ENCODE assay signal across 15 mouse cellular contexts in the genomic region with DNA sequence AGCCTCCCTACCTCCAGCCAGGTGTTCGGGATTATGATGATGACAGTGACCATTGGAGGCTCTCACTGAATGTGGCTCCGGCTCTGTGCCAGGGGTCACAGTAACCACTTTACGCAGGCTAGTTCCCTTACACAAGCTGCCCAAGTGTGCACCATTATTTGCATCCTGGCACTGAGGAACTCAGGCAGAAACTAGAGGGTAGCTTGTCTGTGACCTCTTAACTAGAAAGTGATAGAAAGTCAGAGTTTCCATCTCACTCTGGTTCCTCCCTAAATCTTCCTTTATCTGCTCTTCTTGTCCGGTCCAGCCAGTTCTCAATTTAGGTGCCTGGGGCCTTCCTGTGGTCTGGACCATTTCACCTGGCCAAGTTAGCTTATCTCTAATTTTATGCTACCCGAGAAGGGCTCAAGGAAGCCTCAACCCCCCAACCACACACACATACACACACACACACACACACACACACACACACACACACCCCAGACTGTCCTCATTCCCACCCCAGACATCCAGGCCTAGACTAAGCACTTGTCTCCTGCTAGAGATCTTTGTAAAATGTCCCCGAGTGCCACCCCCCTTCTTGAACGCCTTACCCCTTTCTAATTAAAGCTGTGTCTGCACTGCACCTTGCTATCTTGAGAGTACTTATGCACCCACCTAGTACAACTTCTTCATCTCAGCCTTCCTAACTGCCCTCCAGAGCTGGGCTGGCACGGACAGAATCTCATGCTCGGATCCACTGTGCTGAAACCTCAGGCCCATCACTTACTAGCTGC. TPM values are rescaled to one million over a fixed set of nuclear protein-coding genes. Genes with fewer than 3 reads are reported as not detected.
DNase-seq lines count a peak whose midpoint lies in the region; ATAC-seq and TF ChIP-seq lines count a peak whose summit lies in the region.
"Had no signal": no experiment of that assay in that cellular context is flagged by ENCODE, and none has a peak within 500 bp of the region (broad histone marks: within the 10 kb centered on the region; RNA-seq: fewer than 3 reads in every experiment).

No protein-coding gene starts in this region.

- H3K4me3 ChIP-seq in heart, adult 2 months = 0 out of 2 replicates have a peak overlapping the region, but pooled peaks have one; percentile 8
- no peak overlapping the region for H3K4me3 ChIP-seq in hindbrain, embryonic 15.5 days
- no peak overlapping the region for H3K4me3 ChIP-seq in hindbrain, embryonic 12.5 days
- peak overlapping the region; percentile 10 to 48 (median 47) for H3K4me3 ChIP-seq in CH12.LX (replicated peaks in 1 of 3; ENCODE audit: low read depth in 2 of 3, low read length in 2 of 3, poor library complexity in 1 of 3)
- no peak overlapping the region for H3K4me3 ChIP-seq in limb, embryonic 15.5 days
- H3K4me3 ChIP-seq: erythroblast, embryonic 14.5 days; left cerebral cortex, adult 2 months; limb, embryonic 12.5 days; neural tube, embryonic 15.5 days had no signal

- dilution Hi-C loops in CH12.LX (cut with MboI; ENCODE audit: extremely low pct_ligation_motif_present, extremely low pct_unique_long_range_greater_than_20kb, low sequenced_read_pairs) = no loop called here

- H3K9ac ChIP-seq in heart, adult 2 months (ENCODE audit: low read depth, low read length) = no peak overlapping the region
- no peak overlapping the region for H3K9ac ChIP-seq in hindbrain, embryonic 15.5 days
- H3K9ac ChIP-seq in hindbrain, embryonic 12.5 days = no peak overlapping the region
- peak overlapping the region; percentile 12; the same call in 1 of the 2 replicates for H3K9ac ChIP-seq in CH12.LX (ENCODE audit: insufficient read depth, low read depth)
- H3K9ac ChIP-seq in limb, embryonic 15.5 days = no peak overlapping the region
- H3K9ac ChIP-seq: limb, embryonic 12.5 days; neural tube, embryonic 15.5 days had no signal

- H3K4me2 ChIP-seq in hindbrain, embryonic 15.5 days = no peak overlapping the region
- H3K4me2 ChIP-seq in hindbrain, embryonic 12.5 days (replicated peaks) = no peak overlapping the region
- H3K4me2 ChIP-seq in CH12.LX (ENCODE audit: insufficient read depth, low read depth, poor library complexity, severe bottlenecking) = peak overlapping the region; percentile 74
- no peak overlapping the region for H3K4me2 ChIP-seq in limb, embryonic 15.5 days
- H3K4me2 ChIP-seq: limb, embryonic 12.5 days; neural tube, embryonic 15.5 days had no signal

- peaks cover 7% of the 10 kb centered on the region for H3K4me1 ChIP-seq in heart, adult 2 months (ENCODE audit: control insufficient read depth, insufficient read depth, low read length)
- H3K4me1 ChIP-seq in hindbrain, embryonic 15.5 days (replicated peaks) = peaks cover 12% of the 10 kb centered on the region
- H3K4me1 ChIP-seq in hindbrain, embryonic 12.5 days = peaks cover 8% of the 10 kb centered on the region
- H3K4me1 ChIP-seq in CH12.LX (ENCODE audit: control insufficient read depth in 1 of 2, insufficient read depth in 2 of 2) = peaks cover 18 to 56% of the 10 kb centered on the region in 2 experiments
- H3K4me1 ChIP-seq in limb, embryonic 15.5 days = peaks cover 5% of the 10 kb centered on the region

- H3K27ac ChIP-seq in heart, adult 2 months = no peak overlapping the region; the same call in 1 of the 2 replicates
- 0 out of 2 replicates have a peak overlapping the region, but pooled peaks have one; percentile 31 for H3K27ac ChIP-seq in hindbrain, embryonic 15.5 days (replicated peaks)
- H3K27ac ChIP-seq in hindbrain, embryonic 12.5 days = no peak overlapping the region
- peak overlapping the region; percentile 90 for H3K27ac ChIP-seq in CH12.LX (ENCODE audit: insufficient read depth, low read depth)
- H3K27ac ChIP-seq in limb, embryonic 15.5 days = peak overlapping the region; percentile 67; the same call in 1 of the 2 replicates
- H3K27ac ChIP-seq: kidney, postnatal 0 days; left cerebral cortex, adult 2 months; limb, embryonic 12.5 days; neural tube, embryonic 15.5 days had no signal

- intact Hi-C loops in heart, adult 2 months (cut with DNase I) = no loop called here

- no peaks in the 10 kb centered on the region for H3K27me3 ChIP-seq in heart, adult 2 months (ENCODE audit: control insufficient read depth, insufficient read depth, low read length)
- H3K27me3 ChIP-seq in hindbrain, embryonic 15.5 days = no peaks in the 10 kb centered on the region
- H3K27me3 ChIP-seq in hindbrain, embryonic 12.5 days = no peaks in the 10 kb centered on the region
- no peaks in the 10 kb centered on the region for H3K27me3 ChIP-seq in CH12.LX (replicated peaks)
- no peaks in the 10 kb centered on the region for H3K27me3 ChIP-seq in limb, embryonic 15.5 days
- H3K27me3 ChIP-seq: limb, embryonic 12.5 days; neural tube, embryonic 15.5 days had no signal

- no peak for TF ChIP-seq CTCF in heart, adult 2 months (IDR thresholded peaks at IDR 0.05)
- no peak for TF ChIP-seq CTCF in CH12.LX (conservative IDR thresholded peaks at IDR 0.05 in 1 of 2, IDR thresholded peaks at IDR 0.05 in 1 of 2; ENCODE audit: low read depth in 2 of 2, low read length in 2 of 2)

- H3K9me3 ChIP-seq in hindbrain, embryonic 15.5 days = no peaks in the 10 kb centered on the region
- no peaks in the 10 kb centered on the region for H3K9me3 ChIP-seq in hindbrain, embryonic 12.5 days (replicated peaks)
- H3K9me3 ChIP-seq in CH12.LX (replicated peaks; ENCODE audit: low read length) = no peaks in the 10 kb centered on the region
- no peaks in the 10 kb centered on the region for H3K9me3 ChIP-seq in limb, embryonic 15.5 days
- H3K9me3 ChIP-seq: limb, embryonic 12.5 days; neural tube, embryonic 15.5 days had no signal

- no peak for TF ChIP-seq EP300 in heart, adult 2 months (IDR thresholded peaks at IDR 0.05; ENCODE audit: insufficient read depth, low read depth, low read length)
- peak; percentile 51; the same call in 1 of the 2 replicates for TF ChIP-seq EP300 in CH12.LX (IDR thresholded peaks at IDR 0.05; ENCODE audit: low read length)

- 0 out of 2 replicates have a peak, but pooled peaks cover 2% of the 10 kb centered on the region for H3K36me3 ChIP-seq in heart, adult 2 months (ENCODE audit: control insufficient read depth, insufficient read depth, low read length)
- no peaks in the 10 kb centered on the region for H3K36me3 ChIP-seq in hindbrain, embryonic 15.5 days
- no peaks in the 10 kb centered on the region for H3K36me3 ChIP-seq in hindbrain, embryonic 12.5 days
- no peaks in the 10 kb centered on the region for H3K36me3 ChIP-seq in CH12.LX (replicated peaks in 1 of 2; ENCODE audit: control insufficient read depth in 1 of 2, insufficient read depth in 1 of 2, low read length in 1 of 2)
- no peaks in the 10 kb centered on the region for H3K36me3 ChIP-seq in limb, embryonic 15.5 days
- H3K36me3 ChIP-seq: limb, embryonic 12.5 days; neural tube, embryonic 15.5 days had no signal

- TF ChIP-seq POLR2A in heart, adult 2 months (IDR thresholded peaks at IDR 0.05; ENCODE audit: insufficient read depth, low read depth, low read length) = no peak
- no peak for TF ChIP-seq POLR2A in CH12.LX (IDR thresholded peaks at IDR 0.05; ENCODE audit: low read depth, low read length)

- no peak for ATAC-seq in hindbrain, embryonic 15.5 days (ENCODE audit: low FRiP score, low read depth)
- ATAC-seq in hindbrain, embryonic 12.5 days (ENCODE audit: low FRiP score) = no peak
- no peak for ATAC-seq in limb, embryonic 15.5 days (ENCODE audit: insufficient number of reproducible peaks, low FRiP score, low TSS enrichment, low read depth)
- ATAC-seq: activated CD4-positive, CD25-positive, alpha-beta regulatory T cell, adult 4 months; intestine, embryonic 16.5 days had no signal

- TF ChIP-seq RAD21 in CH12.LX (IDR thresholded peaks at IDR 0.05; ENCODE audit: low read depth, low read length) = no peak

- in situ Hi-C loops in CH12.LX (cut with MboI; ENCODE audit: low pct_ligation_motif_present, low pct_unique_long_range_greater_than_20kb, low sequenced_read_pairs) = loop anchor here (25.0 kb wide), 1 partner anchor 571 kb away; a partner anchor contains a TSS

- no peaks in the 10 kb centered on the region for H3K79me2 ChIP-seq in heart, adult 2 months (replicated peaks; ENCODE audit: control insufficient read depth, insufficient read depth, low read length)
- no peaks in the 10 kb centered on the region for H3K79me2 ChIP-seq in CH12.LX (replicated peaks; ENCODE audit: control insufficient read depth, extremely low read depth, insufficient read depth, poor library complexity, severe bottlenecking)

- DNase-seq in heart, adult 2 months = no peak
- DNase-seq in heart, adult 9 months (ENCODE audit: low spot score in 2 of 2) = no peak
- DNase-seq in CH12.LX (ENCODE audit: extremely low read depth) = peak; percentile 39
- DNase-seq in urinary bladder, postnatal 4 days (ENCODE audit: low spot score in 2 of 2) = no peak
- DNase-seq: embryo, embryonic 11 days had no signal

- 65% methylated on average over 9 of the region's 9 CpGs for WGBS in heart, adult 2 months
- WGBS in hindbrain, embryonic 15.5 days = 85% methylated on average over 9 of the region's 9 CpGs
- 88% methylated on average over 9 of the region's 9 CpGs for WGBS in hindbrain, embryonic 12.5 days
- 68% methylated on average over 9 of the region's 9 CpGs for WGBS in limb, embryonic 15.5 days

RNA-seq across cellular contexts. Expression of a gene that starts 4.8 kb away (rescaled TPM):
- 10 to 100 TPM; 16.1 to 16.7 TPM for total RNA-seq in heart, adult 2 months (2021)
- polyA plus RNA-seq in heart, adult 2 months (2012; rRNA removed) = 4.9 and 10.2 TPM in 2 replicates
- 53.0 and 53.5 TPM in 2 replicates for polyA plus RNA-seq in hindbrain, embryonic 15.5 days (2015; fragmentation: Nextera tagmentation; extraction: Ambion mirVana)
- polyA plus RNA-seq in hindbrain, embryonic 12.5 days (2016; fragmentation: Nextera tagmentation; extraction: Ambion mirVana) = 55.7 and 60.4 TPM in 2 replicates
- total RNA-seq in CH12.LX (2012; rRNA removed) (34.6 and 35.6 TPM in 2 replicates), CH12.LX (2014; rRNA removed) (30.0 and 30.1 TPM in 2 replicates)
- polyA plus RNA-seq in CH12.LX (2012; ENCODE audit: insufficient read length, low read depth) = 26.6 and 26.8 TPM in 2 replicates
- polyA plus RNA-seq in limb, embryonic 15.5 days (2015; fragmentation: Nextera tagmentation; extraction: Ambion mirVana) = 15.1 and 18.2 TPM in 2 replicates

RNA-seq across cellular contexts. Expression of a gene that starts 22.1 kb away (rescaled TPM):
- 10 to 100 TPM; 18.3 to 26.0 TPM for total RNA-seq in heart, adult 2 months (2021)
- 30.4 and 36.6 TPM in 2 replicates for polyA plus RNA-seq in heart, adult 2 months (2012; rRNA removed)
- polyA plus RNA-seq in hindbrain, embryonic 15.5 days (2015; fragmentation: Nextera tagmentation; extraction: Ambion mirVana) = 6.2 and 7.0 TPM in 2 replicates
- polyA plus RNA-seq in hindbrain, embryonic 12.5 days (2016; fragmentation: Nextera tagmentation; extraction: Ambion mirVana) = 8.6 and 8.8 TPM in 2 replicates
- 22.6 and 25.3 TPM in 2 replicates for total RNA-seq in CH12.LX (2012; rRNA removed)
- total RNA-seq in CH12.LX (2014; rRNA removed) = 16.2 and 17.8 TPM in 2 replicates
- 29.4 and 35.1 TPM in 2 replicates for polyA plus RNA-seq in CH12.LX (2012; ENCODE audit: insufficient read length, low read depth)
- polyA plus RNA-seq in limb, embryonic 15.5 days (2015; fragmentation: Nextera tagmentation; extraction: Ambion mirVana) = 24.6 and 24.8 TPM in 2 replicates

RNA-seq across cellular contexts. Expression of a gene that starts 41.4 kb away (rescaled TPM):
- 1 to 10 TPM in 1 of 2 experiments, under 1 TPM in 1; 0.93 to 1.4 TPM for total RNA-seq in heart, adult 2 months (2021)
- 0.76 and 1.6 TPM in 2 replicates for polyA plus RNA-seq in heart, adult 2 months (2012; rRNA removed)
- polyA plus RNA-seq in hindbrain, embryonic 15.5 days (2015; fragmentation: Nextera tagmentation; extraction: Ambion mirVana) = 15.4 and 19.5 TPM in 2 replicates
- polyA plus RNA-seq in hindbrain, embryonic 12.5 days (2016; fragmentation: Nextera tagmentation; extraction: Ambion mirVana) = 11.8 and 12.5 TPM in 2 replicates
- total RNA-seq in CH12.LX (2012; rRNA removed) = not detected in 2 replicates
- not detected in 2 replicates for total RNA-seq in CH12.LX (2014; rRNA removed)
- not detected in 2 replicates for polyA plus RNA-seq in CH12.LX (2012; ENCODE audit: insufficient read length, low read depth)
- polyA plus RNA-seq in limb, embryonic 15.5 days (2015; fragmentation: Nextera tagmentation; extraction: Ambion mirVana) = 16.2 and 19.4 TPM in 2 replicates
- polyA plus RNA-seq: activated CD4-positive, CD25-positive, alpha-beta regulatory T cell, adult 4 months; erythroblast, embryonic 14.5 days had no signal

Comparison
In these comparisons a context has a peak if more than half of its experiments do, and no peak if none do; other contexts are left out.
1. H3K27ac ChIP-seq: peak in hindbrain, embryonic 15.5 days (single experiment), CH12.LX (single experiment) and limb, embryonic 15.5 days (single experiment); none in heart, adult 2 months (single experiment) and hindbrain, embryonic 12.5 days (single experiment).
2. H3K4me3 ChIP-seq: peak in heart, adult 2 months (single experiment) and CH12.LX (3 of 3); none in hindbrain, embryonic 15.5 days (single experiment), hindbrain, embryonic 12.5 days (single experiment) and limb, embryonic 15.5 days (single experiment).